Mouse (Mus musculus) liver, embryonic 14.5 days (tissue): ENCODE measurements around the gene Cnr2. TPM values are rescaled to one million over a fixed set of nuclear protein-coding genes. Genes with fewer than 3 reads are reported as not detected.

Source experiments
- ATAC-seq: fragments of 200-750 bp; cut with Nextera tagmentation; 2 replicates; pipeline ENCODE4 v1.8.0; 2017; ENCODE audit warnings: moderate number of reproducible peaks, mild to moderate bottlenecking, moderate library complexity; ENCODE audit not compliant: insufficient read depth
- DNase-seq, 3 experiments: peaks; one replicate each; pipeline ENCODE4 v3.0.0-alpha.2; 2012 to 2013; ENCODE audit warnings: low read depth in 3 of 3, low spot score in 3 of 3
- H3K27ac ChIP-seq: fragments of 300-500 bp; sonication (generic); 2 replicates; pipeline ENCODE4 v1.5.1; 2014; ENCODE audit warnings: moderate library complexity, mild to moderate bottlenecking, control low read depth, inconsistent platforms
- H3K27me3 ChIP-seq: fragments of 300-500 bp; sonication (generic); 2 replicates; pipeline ENCODE4 v1.6.1; 2014; ENCODE audit warnings: mild to moderate bottlenecking, low read length, moderate library complexity; ENCODE audit not compliant: control insufficient read depth, insufficient read depth
- H3K36me3 ChIP-seq: fragments of 300-500 bp; sonication (generic); replicated peaks from 2 replicates; pipeline ENCODE4 v1.6.1; 2014; ENCODE audit warnings: low read depth; ENCODE audit not compliant: control insufficient read depth, insufficient read depth
- H3K4me1 ChIP-seq, 2 experiments: fragments of 200-500 bp in 1 of 2; fragments of 300-500 bp in 1 of 2; sonication (generic) in 1 of 2; replicated peaks; 2 replicates each; pipeline ENCODE4 v1.6.1; 2012 to 2014; ENCODE audit warnings: antibody characterized with exemption in 1 of 2, inconsistent platforms in 1 of 2, low read length in 1 of 2; ENCODE audit not compliant: control insufficient read depth in 2 of 2, insufficient read depth in 2 of 2
- H3K4me2 ChIP-seq: fragments of 300-500 bp; sonication (generic); 2 replicates; pipeline ENCODE4 v1.6.1; 2014; ENCODE audit warnings: low read depth, mild to moderate bottlenecking, control low read depth, moderate library complexity
- H3K4me3 ChIP-seq, 2 experiments: fragments of 200-500 bp in 1 of 2; fragments of 300-500 bp in 1 of 2; sonication (generic) in 1 of 2; 2 replicates each; pipeline ENCODE4 v1.5.1; 2012 to 2014; ENCODE audit warnings: low read depth in 2 of 2, low read length in 2 of 2, mild to moderate bottlenecking in 2 of 2, control low read depth in 1 of 2, inconsistent platforms in 1 of 2, moderate library complexity in 1 of 2; ENCODE audit not compliant: insufficient read depth in 1 of 2
- H3K9ac ChIP-seq: fragments of 300-500 bp; sonication (generic); replicated peaks from 2 replicates; pipeline ENCODE4 v1.6.1; 2014; ENCODE audit warnings: mild to moderate bottlenecking, control low read depth, moderate library complexity
- H3K9me3 ChIP-seq: fragments of 300-500 bp; sonication (generic); 2 replicates; pipeline ENCODE4 v1.6.1; 2016; ENCODE audit warnings: low read length, mixed read lengths; ENCODE audit not compliant: control insufficient read depth
- CTCF ChIP-seq: IDR thresholded peaks from 2 replicates; pipeline ENCODE4 v1.5.1; 2016; ENCODE audit warnings: antibody characterized with exemption, low read depth, control low read depth
- EP300 ChIP-seq: IDR thresholded peaks from 2 replicates; pipeline ENCODE4 v1.6.1; 2016; ENCODE audit warnings: antibody characterized with exemption, low read depth
- WGBS: fragments of 180-500 bp; shearing (Covaris S2); extraction: QIAGEN DNeasy Blood & Tissue Kit; methylation state at CpG from one replicate; pipeline ENCODE4 v1.1.7; 2014; ENCODE audit not compliant: insufficient replicate concordance; 5-methylcytosine and 5-hydroxymethylcytosine counted together
- polyA plus RNA-seq, 2 experiments: library from polyadenylated mRNA; depleted of rRNA in 1 of 2; stranded (reverse) in 1 of 2; unstranded in 1 of 2; fragments of >200 nt; fragmentation: Nextera tagmentation in 1 of 2; extraction: Ambion mirVana in 1 of 2; gene quantifications; 2 replicates each; pipeline versions ENCODE4 v1.2.1 to v1.2.3; 2012 to 2014

Gene Cnr2
- polyA plus RNA-seq, 2 experiments, result 2.1 to 2.5 TPM

DNA sequence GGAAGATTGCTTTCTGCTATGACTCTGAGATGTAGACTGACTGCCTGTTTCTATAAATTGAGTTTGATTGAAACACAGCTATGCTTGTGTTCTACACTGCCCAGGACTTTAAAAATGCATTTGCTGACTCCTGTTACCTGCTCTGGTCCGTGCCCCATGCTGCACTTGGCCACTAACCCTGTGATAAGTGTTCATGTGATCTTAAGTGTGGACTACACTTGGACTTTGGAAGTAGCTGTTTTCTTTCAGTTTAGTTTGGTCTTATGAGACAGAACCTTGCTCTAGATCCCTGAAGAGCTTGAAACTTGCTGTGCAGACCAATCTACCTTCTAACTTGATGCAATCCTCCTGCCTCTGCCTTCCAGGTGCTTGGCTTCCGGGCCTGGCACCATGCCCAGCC, 29.2 kb downstream of the Cnr2 start:
- no peak for TF ChIP-seq EP300
- TF ChIP-seq CTCF, result no peak
- Histone ChIP-seq H3K4me3 (no peak overlapping the region), H3K9me3 (no peaks in the 10 kb centered on the region), H3K9ac (no peak overlapping the region), H3K36me3 (no peaks in the 10 kb centered on the region), H3K27me3 (no peaks in the 10 kb centered on the region), H3K4me2 (no peak overlapping the region), H3K27ac (no peak overlapping the region), H3K4me1 (peaks cover 4 to 13% of the 10 kb centered on the region in 2 experiments; a peak in 3 of 4 replicates)
- no peak for ATAC-seq
- DNase-seq, result no peak
- WGBS, result 72% methylated on average over 2 of the region's 2 CpGs

DNA sequence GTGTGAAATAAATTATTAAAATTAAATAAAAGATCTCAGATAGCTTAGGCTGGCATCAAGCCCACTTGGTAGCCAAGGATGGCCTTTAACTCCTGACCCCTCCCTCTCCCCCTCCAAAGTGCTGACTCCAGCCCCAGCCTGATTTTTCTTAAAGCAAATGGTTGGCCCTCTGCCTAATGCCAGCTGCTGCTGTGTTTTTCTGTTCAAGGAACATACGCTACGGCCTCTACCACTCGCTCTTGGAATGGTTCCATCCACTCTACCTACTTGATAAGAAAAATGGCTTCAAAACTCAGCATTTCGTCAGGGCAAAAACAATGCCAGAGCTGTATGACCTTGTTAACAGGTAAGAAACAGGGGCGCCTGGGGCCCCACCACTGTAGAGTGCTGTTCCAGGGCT, 30.1 kb downstream of the Cnr2 start:
- H3K9me3 ChIP-seq, result no peaks in the 10 kb centered on the region
- no peaks in the 10 kb centered on the region for H3K36me3 ChIP-seq
- H3K4me2 ChIP-seq, result no peak overlapping the region
- no peak for TF ChIP-seq CTCF
- no peak overlapping the region for H3K27ac ChIP-seq
- ATAC-seq (no peak), DNase-seq (no peak)
- WGBS, result 82% methylated on average over 5 of the region's 5 CpGs
- no peaks in the 10 kb centered on the region for H3K27me3 ChIP-seq
- H3K9ac ChIP-seq, result no peak overlapping the region
- no peak overlapping the region for H3K4me3 ChIP-seq
- H3K4me1 ChIP-seq, result peaks cover 4 to 13% of the 10 kb centered on the region in 2 experiments; a peak in 3 of 4 replicates

DNA sequence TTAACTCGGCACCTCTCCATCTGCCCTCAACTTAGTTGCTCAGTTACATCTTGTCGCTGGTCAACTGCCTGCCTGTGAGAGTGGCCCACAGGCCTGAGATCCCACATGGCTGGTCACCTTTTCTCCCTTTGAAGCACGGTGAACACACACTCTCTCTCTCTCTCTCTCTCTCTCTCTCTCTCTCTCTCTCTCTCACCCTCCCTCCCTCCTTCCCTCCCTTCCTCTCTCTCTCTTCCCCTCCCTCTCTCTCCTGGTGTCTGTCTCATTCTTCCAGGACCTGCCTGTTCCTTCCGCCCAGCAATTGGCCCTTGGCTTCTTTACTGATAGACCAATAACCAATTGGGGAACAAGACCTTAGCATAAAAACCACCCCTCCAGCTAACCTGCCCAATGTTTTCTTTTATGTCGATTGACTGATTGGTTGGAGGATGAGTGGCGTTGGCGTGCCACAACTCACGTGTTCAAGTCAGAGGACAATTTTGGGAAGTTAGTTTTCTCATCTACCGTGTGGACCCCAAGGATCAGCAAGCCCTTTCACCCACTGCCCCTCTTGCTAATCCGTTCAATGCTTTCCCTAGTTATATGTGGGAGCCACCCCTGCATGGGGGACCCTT, 31.1 kb downstream of the Cnr2 start:
- no peak overlapping the region for H3K27ac ChIP-seq
- no peak overlapping the region for H3K9ac ChIP-seq
- no peak for DNase-seq
- peaks cover 4 to 12% of the 10 kb centered on the region in 2 experiments; a peak in 3 of 4 replicates for H3K4me1 ChIP-seq
- H3K36me3 ChIP-seq, result no peaks in the 10 kb centered on the region
- no peak for ATAC-seq
- no peaks in the 10 kb centered on the region for H3K9me3 ChIP-seq
- no peak overlapping the region for H3K4me3 ChIP-seq
- H3K27me3 ChIP-seq, result no peaks in the 10 kb centered on the region
- H3K4me2 ChIP-seq, result no peak overlapping the region
- 69% methylated on average over 10 of the region's 10 CpGs for WGBS
- TF ChIP-seq CTCF (no peak), EP300 (no peak)

DNA sequence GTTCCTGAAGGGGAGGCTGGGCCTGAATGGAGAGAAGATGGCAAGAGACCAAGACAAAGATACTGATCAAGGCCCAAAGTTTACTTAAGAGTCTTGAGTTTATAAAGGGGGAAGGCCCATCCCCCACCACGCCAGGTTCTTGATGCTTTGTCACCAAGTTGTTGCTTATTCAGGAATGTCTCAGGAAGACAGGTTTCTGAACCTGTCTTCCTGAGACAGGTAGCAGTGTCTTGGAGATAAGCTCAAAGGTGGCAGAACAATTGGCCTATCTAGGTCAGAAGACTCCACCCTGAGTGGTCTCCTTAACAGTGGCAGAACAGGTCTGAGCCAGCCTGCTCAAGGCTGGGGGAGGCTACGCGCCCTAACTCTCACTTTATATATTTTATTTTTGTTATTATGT, 31.7 kb downstream of the Cnr2 start:
- H3K27me3 ChIP-seq, result no peaks in the 10 kb centered on the region
- no peak overlapping the region for H3K27ac ChIP-seq
- WGBS, result 80% methylated on average over 3 of the region's 3 CpGs
- no peaks in the 10 kb centered on the region for H3K9me3 ChIP-seq
- ATAC-seq (no peak), DNase-seq (no peak)
- no peak overlapping the region for H3K4me3 ChIP-seq
- H3K4me1 ChIP-seq, result peaks cover 1 to 6% of the 10 kb centered on the region in 2 experiments; a peak in 3 of 4 replicates
- no peak overlapping the region for H3K4me2 ChIP-seq
- no peaks in the 10 kb centered on the region for H3K36me3 ChIP-seq
- H3K9ac ChIP-seq, result no peak overlapping the region
- no peak for TF ChIP-seq CTCF
- TF ChIP-seq EP300, result no peak

DNA sequence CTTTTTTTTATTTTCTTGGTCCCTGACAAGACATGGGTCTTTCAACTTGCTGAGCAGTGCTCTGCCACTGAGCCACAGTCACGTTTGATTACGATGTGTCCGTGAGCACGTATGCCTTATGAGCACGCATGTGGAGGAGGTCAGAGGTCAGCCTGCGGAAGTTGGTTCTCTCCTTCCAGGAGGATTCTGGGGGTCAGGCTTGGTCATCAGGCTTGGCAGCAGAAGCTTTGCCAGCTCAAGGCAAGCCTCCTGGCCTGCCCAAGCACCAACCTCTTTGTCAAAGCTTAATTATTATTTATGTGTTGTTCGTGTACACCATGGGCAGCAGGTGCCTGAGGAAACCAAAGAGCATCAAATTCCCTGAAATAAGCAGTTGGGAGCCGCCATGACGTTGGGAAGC, 33.2 kb downstream of the Cnr2 start:
- WGBS, result 89% methylated on average over 9 of the region's 9 CpGs
- no peak for DNase-seq
- no peak overlapping the region for H3K9ac ChIP-seq
- H3K4me1 ChIP-seq, result peaks cover 0 to 5% of the 10 kb centered on the region in 2 experiments; a peak in 1 of 4 replicates
- no peaks in the 10 kb centered on the region for H3K9me3 ChIP-seq
- no peak overlapping the region for H3K4me2 ChIP-seq
- peaks cover 6% of the 10 kb centered on the region for H3K36me3 ChIP-seq
- H3K27me3 ChIP-seq, result no peaks in the 10 kb centered on the region
- H3K27ac ChIP-seq, result no peak overlapping the region
- no peak for ATAC-seq
- no peak overlapping the region for H3K4me3 ChIP-seq
- no peak for TF ChIP-seq EP300
- TF ChIP-seq CTCF, result no peak
